Mouse (Mus musculus) urinary bladder, postnatal 4 days (tissue): ENCODE data around the gene Ccdc12.

ENCODE experiments used
- DNase-seq, 2 experiments: peaks; one replicate each; pipeline ENCODE4 v3.0.0; 2021 to 2022; ENCODE audit warnings: low spot score in 2 of 2

Gene Ccdc12

DNA sequence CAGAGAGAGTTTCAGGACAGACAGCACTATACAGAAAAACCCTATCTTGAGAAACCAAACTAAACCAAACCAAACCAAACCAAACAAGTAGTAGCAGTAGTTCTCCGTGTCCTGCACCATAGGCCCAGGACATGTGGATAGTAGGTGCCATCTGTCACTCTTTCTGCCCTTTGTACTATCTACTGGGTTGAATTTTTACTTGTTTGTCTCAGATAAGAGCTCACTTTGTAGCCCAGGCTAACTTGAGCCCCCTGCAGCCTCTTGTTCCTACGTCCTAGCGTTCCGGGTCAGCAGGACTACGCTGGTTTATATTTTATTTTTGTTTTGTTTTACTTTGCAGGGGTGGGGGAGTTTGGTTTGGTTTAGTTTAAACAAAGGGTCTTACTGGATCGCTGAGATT, 47.6 kb downstream of the Ccdc12 start:
- DNase-seq = no peak

DNA sequence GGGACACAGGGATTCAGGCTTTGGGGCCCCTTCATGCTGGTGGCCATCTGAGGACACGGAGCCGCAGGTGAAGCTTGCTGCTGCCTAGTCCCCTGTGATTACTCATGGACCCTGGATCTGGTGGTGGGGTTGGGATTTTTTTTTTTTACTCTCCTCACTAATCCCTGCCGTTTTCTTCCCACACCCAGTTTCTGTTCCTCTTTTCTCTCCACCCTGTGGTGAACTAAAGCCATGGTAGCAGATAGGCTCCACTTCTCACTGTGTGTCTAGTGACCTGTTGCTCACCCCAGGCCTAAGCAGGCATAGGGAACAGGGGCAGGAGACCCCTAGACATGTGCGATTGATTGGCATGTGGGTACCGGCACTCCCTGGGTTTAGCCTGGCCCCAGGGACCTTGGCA, 50.5 kb downstream of the Ccdc12 start:
- no peak for DNase-seq

DNA sequence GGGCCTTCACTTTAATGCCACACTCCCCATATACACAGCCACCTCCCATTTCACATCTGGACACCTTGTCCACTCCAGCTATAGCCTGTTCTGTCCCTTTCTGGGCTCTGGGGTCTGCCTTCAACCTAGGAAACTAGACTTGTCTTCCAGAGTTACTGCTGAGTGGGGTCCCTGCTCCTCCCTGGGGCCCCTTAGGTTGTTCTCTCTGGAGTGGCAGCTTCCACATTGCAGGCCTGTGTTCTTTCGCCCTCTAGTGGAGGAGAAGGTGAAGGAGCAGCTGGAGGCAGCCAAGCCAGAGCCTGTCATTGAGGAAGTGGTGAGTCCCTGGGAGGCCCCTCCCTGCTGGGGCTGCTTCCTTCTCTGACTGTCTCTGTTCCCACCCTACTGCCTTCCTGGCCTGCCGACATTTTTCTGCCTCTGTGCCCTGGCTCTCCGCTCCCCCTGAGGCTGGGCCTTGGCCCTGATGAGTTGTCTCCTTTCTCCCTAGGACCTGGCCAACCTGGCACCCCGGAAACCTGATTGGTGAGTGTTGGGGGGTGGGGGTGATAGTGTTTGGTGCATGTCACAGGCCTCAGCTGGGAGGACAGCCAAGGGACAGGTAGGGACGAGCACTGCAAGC, 53.4 kb downstream of the Ccdc12 start:
- DNase-seq = peak; percentile 80 to 81

DNA sequence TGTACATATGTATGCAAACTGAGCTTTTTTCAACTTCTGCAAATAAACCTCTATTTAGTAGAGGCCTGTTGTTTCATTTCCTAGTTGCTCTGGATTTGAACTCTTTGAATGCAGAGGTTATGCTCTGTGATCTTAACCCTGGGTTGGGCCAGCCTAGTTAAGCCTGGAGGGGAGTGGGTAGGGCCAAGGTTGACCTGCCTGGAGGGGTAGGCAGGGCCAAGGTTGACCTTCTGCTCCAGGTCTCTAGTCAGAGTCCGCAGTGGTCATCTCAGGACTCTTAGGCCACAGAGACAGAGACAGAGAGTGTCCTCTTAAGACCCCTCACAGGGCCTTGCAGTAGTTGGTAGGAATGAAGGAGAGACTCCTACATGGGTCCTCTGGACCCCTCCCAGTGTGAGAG, 55.2 kb downstream of the Ccdc12 start:
- no peak for DNase-seq

DNA sequence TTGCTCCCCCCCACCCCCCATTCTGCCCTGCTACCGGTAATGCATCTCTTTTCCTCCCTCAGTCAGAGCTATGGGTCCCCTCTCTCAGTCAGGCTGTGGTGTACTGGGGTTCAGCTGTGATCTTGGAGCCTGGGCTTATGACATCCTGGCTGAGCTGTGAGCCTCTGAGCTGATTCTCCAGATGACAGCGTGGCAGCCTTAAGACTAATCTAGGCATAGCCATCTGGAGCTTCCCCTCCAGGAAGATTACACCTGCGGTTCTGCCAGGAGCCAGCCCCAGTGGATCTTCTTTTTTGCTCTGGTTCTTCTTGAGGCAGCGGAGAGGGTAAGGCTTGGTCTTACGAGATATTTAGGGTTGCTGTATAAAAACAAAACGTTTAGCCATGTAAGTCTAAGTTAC, 55.7 kb downstream of the Ccdc12 start:
- DNase-seq = no peak

DNA sequence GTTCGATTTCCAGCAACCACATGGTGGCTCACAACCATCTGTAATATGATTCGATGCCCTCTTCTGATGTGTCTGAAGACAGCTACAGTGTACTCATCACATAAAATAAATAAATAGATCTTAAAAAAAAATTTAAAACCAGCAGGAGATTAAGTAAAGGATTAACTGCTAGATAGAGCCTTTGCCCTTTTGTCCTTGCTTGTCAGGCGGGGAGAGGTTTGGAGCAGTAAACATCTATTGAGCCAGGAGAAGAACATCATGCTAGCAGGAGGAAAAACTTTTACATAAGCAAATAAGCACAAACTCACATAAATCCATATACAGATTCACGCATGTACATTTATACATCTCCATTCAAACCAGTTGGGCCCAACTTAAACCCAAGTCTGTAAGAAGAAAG, 56.2 kb downstream of the Ccdc12 start:
- no peak for DNase-seq

DNA sequence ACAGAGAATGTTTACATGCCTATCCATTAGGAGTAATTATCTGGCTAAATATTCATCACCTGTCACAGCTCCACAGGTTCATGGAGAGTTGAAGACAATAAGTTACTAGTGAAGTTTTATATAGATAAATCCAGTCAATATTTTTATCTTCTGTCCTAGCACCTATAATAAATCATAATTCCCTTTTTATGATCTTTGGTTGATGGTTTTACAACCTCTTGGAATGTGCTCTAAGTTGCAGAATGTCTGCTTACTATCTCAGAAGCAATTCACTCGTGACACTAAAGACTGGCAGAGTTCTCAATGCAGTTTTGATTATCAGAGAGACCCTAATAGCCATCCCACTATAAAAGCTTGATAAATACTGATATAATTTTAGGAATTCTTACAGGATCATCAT, 57.1 kb downstream of the Ccdc12 start:
- no peak for DNase-seq

DNA sequence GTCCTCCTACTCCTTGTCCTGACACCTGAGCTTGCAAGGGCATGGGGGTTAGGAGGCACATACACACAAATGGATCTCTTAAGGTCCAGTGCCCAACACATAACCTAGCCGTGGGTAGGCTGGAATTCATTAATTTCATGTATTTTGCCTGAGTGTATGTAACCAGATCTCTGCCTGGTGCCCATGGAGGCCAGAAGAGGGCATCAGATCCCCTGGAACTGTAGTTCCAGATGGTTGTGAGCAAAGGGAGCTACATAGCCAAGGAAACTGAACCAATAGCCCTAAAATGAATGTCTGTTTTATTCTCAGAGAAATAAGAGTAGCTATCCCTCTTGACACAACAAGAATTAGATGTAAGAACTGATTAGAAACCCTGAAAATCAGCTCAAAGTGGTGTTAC, 59.1 kb downstream of the Ccdc12 start:
- no peak for DNase-seq

DNA sequence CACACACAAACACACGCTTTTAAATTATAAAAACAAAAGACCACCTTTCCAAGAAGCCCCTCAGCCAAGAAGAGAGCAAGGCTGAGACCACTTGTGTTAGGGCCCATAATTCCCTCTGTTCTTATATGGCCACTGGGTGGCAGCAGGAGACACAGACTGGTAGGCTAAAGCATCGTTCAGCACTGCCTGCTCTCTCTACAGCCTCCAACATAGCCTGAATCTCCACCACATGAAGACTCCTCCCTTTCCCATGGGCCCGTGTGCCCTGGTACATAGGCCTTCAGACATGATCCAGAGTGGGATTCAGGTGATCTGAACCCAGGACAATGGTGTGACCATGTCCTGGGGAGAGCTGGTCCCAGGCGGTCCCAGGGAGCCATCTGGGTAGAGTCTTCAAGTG, 60.5 kb downstream of the Ccdc12 start:
- DNase-seq = no peak

DNA sequence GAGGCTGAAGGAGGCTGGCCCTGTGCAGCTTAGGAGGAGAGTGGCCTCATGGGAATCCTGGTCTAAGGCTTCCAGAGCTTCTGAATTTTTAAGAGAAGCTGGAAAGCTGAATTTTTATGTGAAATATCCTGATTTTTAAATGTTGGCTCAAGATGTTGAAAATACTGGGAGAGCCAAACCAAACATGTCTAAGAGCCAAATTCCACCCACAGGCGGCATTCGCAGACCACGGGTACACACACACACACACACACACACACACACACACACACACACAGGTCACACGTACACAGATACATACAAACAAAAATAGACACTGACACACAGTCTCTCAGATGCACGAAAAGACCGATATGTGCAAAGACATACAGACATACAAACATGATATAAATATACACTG, 61.8 kb downstream of the Ccdc12 start:
- no peak for DNase-seq

DNA sequence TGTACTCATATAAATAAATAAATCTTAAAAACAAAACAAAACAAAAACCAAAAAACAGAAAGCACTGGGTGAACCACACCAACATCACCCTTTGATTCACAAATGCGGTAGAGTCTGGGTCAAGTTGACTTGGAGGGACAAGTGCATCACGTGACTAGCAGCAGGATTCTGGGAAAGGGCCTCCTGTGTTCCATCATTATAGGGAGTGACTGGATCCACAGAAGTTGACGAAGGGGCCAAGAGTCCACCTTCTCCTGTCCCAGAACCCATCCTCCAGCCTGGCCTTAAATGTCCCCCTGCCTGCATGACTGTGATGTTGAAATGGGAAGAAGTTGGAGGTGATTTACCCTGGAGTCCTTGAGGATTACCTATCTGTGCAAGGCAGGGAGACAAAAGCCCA, 62.5 kb downstream of the Ccdc12 start:
- DNase-seq = no peak

DNA sequence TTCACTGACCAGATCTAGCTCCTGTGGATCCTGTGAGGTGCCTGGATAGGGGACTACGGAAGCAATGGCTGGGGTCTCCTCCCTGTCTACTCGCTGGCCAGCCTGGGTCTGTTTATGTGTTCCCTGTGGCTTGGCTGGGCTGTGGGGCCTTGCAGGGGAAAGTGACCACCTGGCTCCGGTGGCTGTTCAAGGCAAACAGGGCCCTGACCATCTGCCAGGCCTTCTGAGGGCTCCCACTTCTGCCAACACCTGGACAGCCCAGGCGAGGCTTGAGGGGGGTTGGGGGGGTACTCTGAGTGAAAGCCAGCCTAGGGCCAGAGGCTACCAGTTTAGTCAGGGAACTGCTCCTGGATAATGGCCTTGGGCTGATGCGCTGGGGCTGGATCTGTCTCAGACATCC, 63.7 kb downstream of the Ccdc12 start:
- DNase-seq = no peak

DNA sequence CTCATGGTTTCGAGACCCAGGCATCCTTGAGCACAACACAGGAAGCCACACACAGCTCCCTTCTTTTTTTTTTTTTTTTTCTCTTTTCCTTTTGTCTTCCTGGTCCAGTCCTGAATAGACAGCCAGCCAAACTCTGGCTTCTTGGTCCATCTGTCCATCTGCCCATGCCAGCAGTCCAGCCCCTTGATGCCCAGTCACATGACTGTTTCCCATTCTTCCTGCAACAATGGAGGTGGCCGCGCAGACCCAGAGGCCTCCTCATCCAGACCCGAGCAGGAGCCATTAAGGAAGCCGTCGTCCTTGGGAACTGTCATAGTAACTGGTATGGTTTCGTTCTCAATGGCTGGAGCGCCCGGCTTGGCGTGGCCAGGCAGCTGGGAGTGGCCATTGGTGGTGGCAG, 65.8 kb downstream of the Ccdc12 start:
- no peak for DNase-seq

DNA sequence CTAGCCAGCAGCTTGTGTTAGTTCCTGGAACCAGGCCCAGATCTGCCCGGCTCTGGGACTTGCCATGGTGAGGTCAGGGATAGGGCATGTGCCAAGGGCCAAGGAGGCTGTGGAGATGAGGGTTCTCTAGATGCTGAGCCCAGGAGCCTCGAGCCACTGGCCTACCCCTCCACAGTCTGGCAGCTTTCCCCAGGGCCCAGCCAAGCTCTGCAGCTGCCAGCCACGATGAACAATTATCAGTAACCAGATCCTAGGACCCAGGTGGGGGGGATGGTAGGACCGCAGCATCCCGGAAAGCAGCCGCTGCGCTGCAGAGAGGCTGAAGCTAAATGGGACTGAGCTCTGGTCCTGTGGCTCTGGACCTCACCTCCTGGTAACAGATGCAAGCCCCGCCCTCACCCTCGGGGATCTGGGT, 69.4 kb downstream of the Ccdc12 start:
- no peak for DNase-seq

DNA sequence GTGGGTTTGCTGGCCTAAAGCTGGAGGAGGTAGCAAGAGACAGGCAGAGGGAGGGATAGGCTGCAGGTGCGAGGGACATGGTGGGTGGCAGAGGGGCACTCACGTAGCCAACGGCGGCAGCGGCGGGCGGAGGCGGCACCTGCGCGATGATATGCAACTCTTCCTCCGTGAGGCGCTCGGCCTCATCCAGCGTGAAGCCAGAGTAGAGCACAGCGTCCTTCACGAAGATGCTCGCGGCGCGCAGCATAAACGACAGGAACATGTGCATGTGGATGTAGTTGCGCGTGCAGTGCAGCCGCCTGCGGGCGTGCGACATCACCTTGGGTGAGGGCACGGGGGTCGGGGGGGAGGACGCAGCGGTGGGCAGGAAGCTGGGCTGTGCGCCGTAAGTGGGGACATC, 70.6 kb downstream of the Ccdc12 start:
- no peak for DNase-seq

DNA sequence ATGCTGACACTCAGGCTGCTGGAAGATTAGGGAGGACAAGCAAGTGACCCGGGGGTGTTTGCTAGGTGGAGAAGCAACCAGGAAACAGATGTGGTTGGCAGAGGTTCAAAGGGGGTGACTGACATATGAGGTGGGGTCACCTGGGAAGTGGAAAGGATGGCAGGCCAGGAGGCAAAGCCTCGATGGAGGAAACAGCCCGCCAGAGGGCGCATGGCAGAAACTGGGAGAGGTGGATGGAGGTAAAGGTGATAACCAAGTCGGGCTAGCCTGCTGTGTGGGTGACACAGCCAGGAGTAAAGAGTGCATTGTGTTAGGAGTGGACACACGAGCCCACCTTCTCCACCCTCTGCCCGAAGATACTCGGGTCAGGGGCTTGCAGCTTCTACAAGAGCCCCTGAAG, 73.5 kb downstream of the Ccdc12 start:
- DNase-seq = peak in 1 of 2 experiments; percentile 80

DNA sequence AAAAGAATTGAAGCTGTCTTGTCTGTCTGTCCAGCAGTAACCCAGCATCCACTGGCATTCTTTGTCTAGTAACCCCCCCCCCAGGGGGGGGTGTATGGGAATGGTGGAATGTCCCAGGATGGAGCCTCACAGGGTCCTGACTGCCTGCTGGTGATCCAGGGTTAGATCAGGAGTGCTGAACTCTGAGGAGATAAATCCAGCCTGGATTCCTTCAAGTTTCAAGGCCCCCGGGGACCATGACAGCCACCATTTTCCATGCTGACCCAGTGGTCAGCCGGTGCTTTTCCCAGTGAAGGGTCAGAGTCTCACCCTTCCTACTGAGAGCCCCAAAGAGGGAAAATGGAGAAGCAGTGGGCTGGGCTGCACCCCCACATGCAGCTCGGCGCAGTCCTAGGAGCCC, 75.6 kb downstream of the Ccdc12 start:
- DNase-seq = no peak

DNA sequence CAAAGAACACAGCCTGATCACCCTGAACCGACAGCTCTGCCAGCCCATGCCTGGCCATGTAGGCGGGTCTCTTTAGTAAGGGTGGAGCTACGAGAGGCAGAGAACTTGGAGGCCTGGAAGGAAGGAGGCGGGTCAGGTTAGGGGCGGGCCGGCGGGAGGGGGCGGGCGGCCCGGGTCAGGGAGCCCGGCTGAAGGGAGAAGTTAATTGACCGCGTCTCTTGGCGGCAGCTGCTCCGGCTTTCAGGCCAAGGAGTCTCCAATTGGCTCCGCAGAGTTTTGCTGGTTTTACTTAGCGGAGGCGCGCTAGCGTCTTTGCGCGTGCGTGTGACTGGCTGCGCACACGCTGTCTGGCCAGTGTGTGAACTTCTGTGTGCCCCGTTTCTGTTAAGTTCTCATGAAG, 76.3 kb downstream of the Ccdc12 start:
- peak; percentile 77 to 81 for DNase-seq

DNA sequence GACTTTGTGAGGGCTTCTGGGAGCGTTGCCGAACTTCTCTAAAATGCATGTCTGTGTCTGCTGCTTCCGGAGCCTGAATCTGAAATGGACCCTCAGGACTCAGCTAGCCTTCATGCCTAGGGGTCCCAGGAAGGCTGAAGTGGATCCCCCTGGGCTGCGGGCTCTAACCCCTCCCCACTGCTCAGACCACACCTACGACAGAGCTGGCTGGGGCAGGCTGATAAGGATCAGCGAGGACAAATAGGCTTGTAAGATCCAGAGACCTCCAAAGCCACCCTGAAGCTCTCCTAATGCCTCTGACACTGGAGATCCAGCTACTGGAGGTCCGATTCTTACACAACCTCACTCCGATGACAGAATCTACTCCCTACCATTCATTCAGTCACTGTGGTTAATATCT, 76.8 kb downstream of the Ccdc12 start:
- no peak for DNase-seq

DNA sequence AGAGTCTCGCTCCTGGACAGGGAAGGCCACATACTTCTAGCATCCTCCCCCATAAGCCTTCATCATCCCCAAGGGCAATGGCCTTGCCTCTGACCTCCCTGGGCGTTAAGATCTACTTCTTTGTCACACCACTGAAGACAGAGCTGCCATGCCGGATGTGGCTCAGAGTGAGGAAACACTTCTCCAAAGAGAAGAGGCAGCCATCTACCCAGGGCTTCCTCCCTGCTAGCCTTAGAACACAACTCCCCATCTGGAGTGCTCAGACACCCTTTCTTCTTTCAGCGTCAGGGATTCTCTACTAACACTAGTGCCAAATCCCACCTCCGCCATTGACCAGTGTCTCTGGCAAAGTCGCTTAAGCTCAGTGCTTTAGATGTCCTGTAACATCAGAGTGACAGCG, 77.9 kb downstream of the Ccdc12 start:
- no peak for DNase-seq

DNA sequence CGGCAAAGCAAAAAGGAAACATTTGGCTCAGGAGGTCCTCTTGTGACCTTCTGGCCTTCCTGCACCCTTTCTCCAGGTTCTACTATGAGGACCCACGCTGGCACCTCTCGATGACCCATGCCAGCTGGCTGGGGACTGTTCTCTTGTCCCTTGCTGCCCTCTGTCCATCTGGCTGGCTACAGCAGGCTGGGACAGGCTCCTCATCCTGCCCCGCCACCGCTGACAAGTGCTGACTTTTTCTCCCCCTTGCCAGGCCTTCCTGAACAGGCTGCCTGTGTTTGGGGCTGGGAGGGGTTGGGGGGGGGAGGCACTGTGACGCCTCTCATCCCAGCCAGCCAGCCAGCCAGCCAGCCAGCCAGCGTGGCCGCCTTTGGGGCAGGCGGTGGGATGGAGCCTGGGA, 80.1 kb downstream of the Ccdc12 start:
- DNase-seq = no peak

DNA sequence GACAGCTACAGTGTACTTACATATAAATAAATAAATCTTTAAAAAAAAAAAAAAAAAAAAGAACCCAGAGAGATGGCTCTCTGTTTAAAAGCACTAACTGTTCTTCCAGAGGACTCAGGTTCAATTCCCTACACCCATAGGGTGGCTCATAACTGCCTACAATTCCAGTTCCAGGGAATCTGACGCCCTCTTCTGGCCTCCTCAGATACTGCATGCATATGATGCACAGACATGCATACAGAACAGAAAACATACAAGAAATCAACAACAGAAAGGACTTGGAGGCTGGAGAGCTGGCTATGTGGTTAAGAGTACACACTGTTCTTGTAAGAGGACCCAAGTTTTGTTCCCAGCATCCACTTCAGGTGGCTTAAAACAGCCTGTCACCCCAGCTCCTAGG, 81.8 kb downstream of the Ccdc12 start:
- DNase-seq = no peak

DNA sequence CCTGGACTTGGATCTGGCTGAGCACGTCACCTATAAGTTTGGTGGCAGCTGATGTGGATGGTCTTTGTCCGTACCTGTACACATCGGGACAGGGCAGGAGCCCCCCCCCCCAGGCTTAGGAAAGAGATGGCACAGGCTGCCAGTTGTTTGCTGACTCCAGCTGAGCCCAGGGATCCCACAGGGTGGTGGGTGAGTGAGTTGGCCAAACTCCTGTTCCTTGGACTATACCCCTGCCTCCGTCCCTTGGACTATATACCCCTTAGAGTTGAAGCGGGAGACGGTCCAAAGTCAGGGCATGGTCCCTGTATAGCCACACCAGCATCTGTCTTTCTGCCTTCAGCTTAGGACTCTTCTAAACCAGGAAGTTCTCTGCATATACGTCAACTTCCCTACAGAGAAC, 83.7 kb downstream of the Ccdc12 start:
- no peak for DNase-seq

DNA sequence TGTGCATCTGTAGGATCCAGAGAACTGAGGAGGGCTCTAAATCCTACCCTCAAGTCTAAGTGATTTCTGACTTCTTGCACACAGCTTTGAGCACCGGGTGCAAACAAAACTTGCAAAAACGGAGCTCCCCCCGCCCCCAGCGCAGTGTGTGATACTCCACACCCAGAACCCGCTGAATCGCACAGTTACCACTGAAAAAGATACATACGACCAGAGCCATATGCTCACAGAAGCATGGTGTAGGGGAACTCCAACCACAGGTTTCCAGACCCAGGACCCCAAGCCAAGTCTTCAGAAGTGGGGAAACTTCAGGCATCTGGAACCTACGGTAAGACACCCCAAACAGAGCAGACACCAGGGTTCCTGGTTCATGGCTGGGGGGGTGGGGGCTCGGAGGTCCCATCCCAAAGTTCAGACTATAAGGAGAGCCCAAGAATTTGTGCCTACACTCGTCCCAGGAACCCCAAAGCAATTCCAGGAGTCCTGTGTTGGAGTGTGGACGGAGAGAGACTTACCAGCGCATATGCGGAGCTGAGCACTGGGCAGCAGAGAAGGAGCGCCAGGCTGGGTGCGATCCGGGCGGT, 85.5 kb downstream of the Ccdc12 start, which contains the start of gene Myl3:
TSS of gene Myl3 (plus strand) at position 151 of the 584 bp plus-strand sequence.
- DNase-seq = no peak
